Mouse (Mus musculus) large intestine, adult 2 months (tissue): ENCODE measurements around the gene Vmn1r12. TPM values are rescaled to one million over a fixed set of nuclear protein-coding genes. Genes with fewer than 3 reads are reported as not detected.
"Not testable (repeated sequence)": the region's sequence is repeated elsewhere in the genome, so short reads cannot be mapped to it uniquely, and the experiment has no call there.

Experiments used
- DNase-seq: peaks from one replicate; pipeline ENCODE4 v3.0.0-alpha.2; 2012; ENCODE audit warnings: low read depth, low spot score
- WGBS: fragments of 180-500 bp; shearing (Covaris S2); methylation state at CpG from one replicate; pipeline ENCODE4 v1.1.7; 2018; 5-methylcytosine and 5-hydroxymethylcytosine counted together
- polyA plus RNA-seq: library from polyadenylated mRNA; depleted of rRNA; stranded (reverse); fragments of >200 nt; gene quantifications from 2 replicates; pipeline ENCODE4 v1.2.3, GENCODE M21; 2012; rRNA removed

Gene Vmn1r12
- polyA plus RNA-seq, result not detected in 2 replicates

- DNase-seq, result no peak
- 67% methylated on average over 2 of the region's 2 CpGs for WGBS
These were observed at the start of gene Vmn1r12 for GRCm38 (mm10) chr6:57156619-57157018. TSS of gene Vmn1r12 (plus strand) at chr6:57156919.

- 85% methylated on average over 3 of the region's 3 CpGs for WGBS
- DNase-seq, result no peak
These were observed 47.6 kb upstream of the Vmn1r12 start, which contains the start of gene Vmn1r10 for GRCm38 (mm10) chr6:57109154-57109553. TSS of gene Vmn1r10 (plus strand) at chr6:57109454.

GRCm38 (mm10) chr6:57133155-57133554 lies 23.6 kb upstream of the Vmn1r12 start, which contains the start of gene Vmn1r11:
TSS of gene Vmn1r11 (plus strand) at chr6:57133455.
- no peak for DNase-seq
- whole genome bisulfite sequencing, result 59% methylated on average over 1 of the region's 1 CpGs

GRCm38 (mm10) chr6:57190016-57190415 lies 33.3 kb downstream of the Vmn1r12 start:
- 42% methylated on average over 3 of the region's 3 CpGs for WGBS
- DNase-seq, result not testable (repeated sequence)

- 97% methylated on average over 1 of the region's 1 CpGs for WGBS
- not testable (repeated sequence) for DNase-seq
These were observed 46.3 kb downstream of the Vmn1r12 start, which contains the start of gene Vmn1r13 for GRCm38 (mm10) chr6:57202990-57203389. TSS of gene Vmn1r13 (plus strand) at chr6:57203290.

Other genes with a start within 250 kb of the Vmn1r12 start
- 10.5 and 13.4 TPM in 2 replicates for gene Nt5c3, start 233.0 kb upstream of the Vmn1r12 start, polyA plus RNA-seq
- gene Vmn1r4, start 232.9 kb upstream of the Vmn1r12 start, polyA plus RNA-seq, result 0.07 TPM in 1 of 2 replicates, not detected in the other
- gene Vmn1r5, start 186.6 kb upstream of the Vmn1r12 start, polyA plus RNA-seq, result not detected in 2 replicates
- gene Vmn1r6, start 159.7 kb upstream of the Vmn1r12 start, polyA plus RNA-seq, result not detected in 2 replicates
- gene Vmn1r7, start 131.6 kb upstream of the Vmn1r12 start, polyA plus RNA-seq, result not detected in 2 replicates
- gene Vmn1r8, start 124.6 kb upstream of the Vmn1r12 start, polyA plus RNA-seq, result not detected in 2 replicates
- gene Vmn1r9, start 90.1 kb upstream of the Vmn1r12 start, polyA plus RNA-seq, result not detected in 2 replicates
- not detected in 2 replicates for gene Vmn1r10, start 47.5 kb upstream of the Vmn1r12 start, polyA plus RNA-seq
- not detected in 2 replicates for gene Vmn1r11, start 23.5 kb upstream of the Vmn1r12 start, polyA plus RNA-seq
- not detected in 2 replicates for gene Vmn1r13, start 46.4 kb downstream of the Vmn1r12 start, polyA plus RNA-seq
- gene Vmn1r14, start 74.8 kb downstream of the Vmn1r12 start, polyA plus RNA-seq, result not detected in 2 replicates
- gene Vmn1r15, start 101.0 kb downstream of the Vmn1r12 start, polyA plus RNA-seq, result not detected in 2 replicates
- not detected in 2 replicates for gene Vmn1r16, start 172.6 kb downstream of the Vmn1r12 start, polyA plus RNA-seq
- not detected in 2 replicates for gene Vmn1r17, start 206.8 kb downstream of the Vmn1r12 start, polyA plus RNA-seq
- gene Vmn1r18, start 238.9 kb downstream of the Vmn1r12 start, polyA plus RNA-seq, result not detected in 2 replicates
- not detected in 2 replicates for gene Vmn1r19, start 246.9 kb downstream of the Vmn1r12 start, polyA plus RNA-seq